Mouse (Mus musculus) adrenal gland, adult (tissue): ENCODE data around the gene Phyhipl.

Source experiments
- DNase-seq, 2 experiments: peaks; one replicate each; pipeline ENCODE4 v3.0.0; 2022 to 2023; ENCODE audit warnings: low spot score in 1 of 2; ENCODE audit not compliant: inconsistent age in 2 of 2

Gene Phyhipl

GRCm38 (mm10) chr10:70655828-70656227, at the start of gene Phyhipl:
TSS of gene Phyhipl (minus strand) at chr10:70655965.
- DNase-seq: no peak

GRCm38 (mm10) chr10:70703211-70703610, 47.4 kb upstream of the Phyhipl start:
- no peak for DNase-seq

- no peak for DNase-seq
These were observed 43.8 kb upstream of the Phyhipl start for GRCm38 (mm10) chr10:70699581-70699980.

GRCm38 (mm10) chr10:70698014-70698413, 42.2 kb upstream of the Phyhipl start:
- no peak for DNase-seq

- peak; percentile 56 to 80 for DNase-seq
These were observed 41.2 kb upstream of the Phyhipl start for GRCm38 (mm10) chr10:70696748-70697585.

- DNase-seq: no peak
These were observed 33.6 kb upstream of the Phyhipl start for GRCm38 (mm10) chr10:70689346-70689745.

GRCm38 (mm10) chr10:70688881-70689280, 33.1 kb upstream of the Phyhipl start:
- DNase-seq: peak in 1 of 2 experiments; percentile 36

- DNase-seq: no peak
These were observed 31.4 kb upstream of the Phyhipl start for GRCm38 (mm10) chr10:70686941-70687703.

GRCm38 (mm10) chr10:70686505-70686904, 30.7 kb upstream of the Phyhipl start:
- no peak for DNase-seq

- no peak for DNase-seq
These were observed 27.7 kb upstream of the Phyhipl start for GRCm38 (mm10) chr10:70683508-70683907.

GRCm38 (mm10) chr10:70677946-70678345, 22.2 kb upstream of the Phyhipl start:
- no peak for DNase-seq

- DNase-seq: peak in 1 of 2 experiments; percentile 22
These were observed 507 bp upstream of the Phyhipl start for GRCm38 (mm10) chr10:70656272-70656671.

GRCm38 (mm10) chr10:70654655-70655054, 1.1 kb downstream of the Phyhipl start:
- no peak for DNase-seq

- DNase-seq: no peak
These were observed 1.6 kb downstream of the Phyhipl start for GRCm38 (mm10) chr10:70654139-70654538.

GRCm38 (mm10) chr10:70651769-70652648, 3.8 kb downstream of the Phyhipl start:
- DNase-seq: no peak

- DNase-seq: no peak
These were observed 6.9 kb downstream of the Phyhipl start for GRCm38 (mm10) chr10:70648831-70649230.

- DNase-seq: no peak
These were observed 12.6 kb downstream of the Phyhipl start for GRCm38 (mm10) chr10:70643131-70643530.

- no peak for DNase-seq
These were observed 14.7 kb downstream of the Phyhipl start for GRCm38 (mm10) chr10:70640896-70641596.

GRCm38 (mm10) chr10:70640075-70640737, 15.6 kb downstream of the Phyhipl start:
- DNase-seq: no peak
